Mouse (Mus musculus) heart, postnatal 0 days (tissue): ENCODE data around the gene Dusp12. TPM values are rescaled to one million over a fixed set of nuclear protein-coding genes. Genes with fewer than 3 reads are reported as not detected.

Source experiments
- ATAC-seq: fragments of 200-750 bp; cut with Nextera tagmentation; 2 replicates; pipeline ENCODE4 v1.8.0; 2017; ENCODE audit warnings: low read depth, moderate number of reproducible peaks, moderate library complexity; ENCODE audit not compliant: insufficient read depth
- DNase-seq: peaks from one replicate; pipeline ENCODE4 v3.0.0-alpha.2; 2016; ENCODE audit warnings: low spot score
- H3K27ac ChIP-seq: fragments of 300-500 bp; sonication (generic); 2 replicates; pipeline ENCODE4 v1.5.1; 2014; ENCODE audit warnings: low read depth, mild to moderate bottlenecking
- H3K27me3 ChIP-seq: fragments of 300-500 bp; sonication (generic); 2 replicates; pipeline ENCODE4 v1.6.1; 2014; ENCODE audit warnings: low read length, mixed read lengths; ENCODE audit not compliant: control insufficient read depth, insufficient read depth
- H3K36me3 ChIP-seq: fragments of 300-500 bp; sonication (generic); replicated peaks from 2 replicates; pipeline ENCODE4 v1.6.1; 2014; ENCODE audit warnings: low read length, mixed read lengths; ENCODE audit not compliant: control insufficient read depth, insufficient read depth
- H3K4me1 ChIP-seq: fragments of 300-500 bp; sonication (generic); 2 replicates; pipeline ENCODE4 v1.6.1; 2014; ENCODE audit warnings: antibody characterized with exemption; ENCODE audit not compliant: control insufficient read depth, insufficient read depth
- H3K4me2 ChIP-seq: fragments of 300-500 bp; sonication (generic); 2 replicates; pipeline ENCODE4 v1.6.1; 2014; ENCODE audit warnings: low read depth, mild to moderate bottlenecking, low read length, moderate library complexity
- H3K4me3 ChIP-seq: fragments of 300-500 bp; sonication (generic); 2 replicates; pipeline ENCODE4 v1.5.1; 2014; ENCODE audit warnings: low read depth, low read length
- H3K9ac ChIP-seq: fragments of 300-500 bp; sonication (generic); replicated peaks from 2 replicates; pipeline ENCODE4 v1.6.1; 2014; ENCODE audit warnings: low read depth, low read length, mixed read lengths
- H3K9me3 ChIP-seq: fragments of 300-500 bp; sonication (generic); replicated peaks from 2 replicates; pipeline ENCODE4 v1.6.1; 2016; ENCODE audit warnings: low read length; ENCODE audit not compliant: control insufficient read depth
- CTCF ChIP-seq: IDR thresholded peaks from 2 replicates; pipeline ENCODE4 v1.5.1; 2016; ENCODE audit warnings: antibody characterized with exemption, control low read depth, low read depth
- EP300 ChIP-seq: IDR thresholded peaks from 2 replicates; pipeline ENCODE4 v1.6.1; 2016; ENCODE audit warnings: antibody characterized with exemption, low read depth
- WGBS: fragments of 180-500 bp; shearing (Covaris S2); extraction: QIAGEN DNeasy Blood & Tissue Kit; methylation state at CpG from one replicate; pipeline ENCODE4 v1.1.7; 2014; 5-methylcytosine and 5-hydroxymethylcytosine counted together
- polyA plus RNA-seq: library from polyadenylated mRNA; unstranded; fragments of >200 nt; fragmentation: Nextera tagmentation; extraction: Ambion mirVana; gene quantifications from 2 replicates; pipeline ENCODE4 v1.2.1, GENCODE M21; 2015
- total RNA-seq: library from RNA; depleted of rRNA; stranded (reverse); fragments of >200 nt; gene quantifications from 2 replicates; pipeline ENCODE4 v1.2.3, GENCODE M21; 2014; ENCODE audit warnings: low replicate concordance

Dusp12 gene
- total and polyA plus RNA-seq, 2 experiments from 2014 or later, result 15.6 to 21.7 TPM

DNA sequence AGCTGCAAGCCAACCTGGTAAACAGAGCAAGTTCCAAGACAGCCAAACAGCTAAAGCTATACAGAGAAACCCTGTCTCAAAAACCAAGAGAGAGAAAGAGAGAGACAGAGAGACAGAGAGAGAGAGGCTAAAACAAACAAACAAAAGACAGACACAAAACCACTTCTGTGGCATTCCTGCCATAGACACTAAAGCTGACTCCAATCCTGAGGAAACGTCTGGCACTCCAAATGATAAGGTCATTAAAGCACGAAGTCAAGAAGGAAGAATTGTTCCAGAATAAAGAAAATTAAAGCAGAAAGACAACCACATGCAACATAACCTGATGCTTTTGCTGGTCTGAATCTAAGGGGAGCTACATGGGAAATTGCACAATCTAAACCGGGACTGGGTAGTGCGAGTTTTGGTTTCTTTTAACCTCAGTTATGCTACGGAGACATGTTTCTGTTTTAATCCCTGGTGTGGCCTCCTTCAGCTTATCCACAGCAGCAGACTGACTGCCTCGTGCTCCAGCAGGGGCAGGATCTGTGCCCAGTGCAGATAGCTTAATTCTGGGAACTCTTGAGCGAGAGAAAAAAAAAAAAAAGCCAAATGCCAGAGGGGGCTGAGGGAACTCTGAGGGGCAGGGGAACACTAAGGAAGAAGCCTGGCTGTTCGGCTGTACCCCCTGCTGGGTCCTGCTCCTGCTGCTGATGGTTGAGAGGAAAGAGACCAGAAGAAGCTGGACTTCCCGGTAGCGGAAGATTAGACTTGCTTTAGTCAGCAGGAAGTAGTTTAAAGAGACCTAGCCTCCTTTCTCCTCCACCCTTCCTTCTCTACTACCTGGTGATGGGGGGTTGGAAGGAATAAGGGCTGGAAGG, 39.7 kb downstream of the Dusp12 start:
- peak; percentile 83 for ATAC-seq
- no peaks in the 10 kb centered on the region for H3K9me3 ChIP-seq
- TF ChIP-seq CTCF, result no peak
- TF ChIP-seq EP300, result peak; percentile 88
- peak overlapping the region; percentile 83 for H3K27ac ChIP-seq
- H3K4me3 ChIP-seq, result peak overlapping the region; percentile 8; the same call in 1 of the 2 replicates
- H3K4me1 ChIP-seq, result peaks cover 15% of the 10 kb centered on the region; the same call in 1 of the 2 replicates
- WGBS, result 12% methylated on average over 10 of the region's 10 CpGs
- peak; percentile 58 for DNase-seq
- no peaks in the 10 kb centered on the region for H3K27me3 ChIP-seq
- H3K4me2 ChIP-seq, result peak overlapping the region; percentile 46
- peaks cover 23% of the 10 kb centered on the region for H3K36me3 ChIP-seq
- peak overlapping the region; percentile 13; the same call in 1 of the 2 replicates for H3K9ac ChIP-seq

DNA sequence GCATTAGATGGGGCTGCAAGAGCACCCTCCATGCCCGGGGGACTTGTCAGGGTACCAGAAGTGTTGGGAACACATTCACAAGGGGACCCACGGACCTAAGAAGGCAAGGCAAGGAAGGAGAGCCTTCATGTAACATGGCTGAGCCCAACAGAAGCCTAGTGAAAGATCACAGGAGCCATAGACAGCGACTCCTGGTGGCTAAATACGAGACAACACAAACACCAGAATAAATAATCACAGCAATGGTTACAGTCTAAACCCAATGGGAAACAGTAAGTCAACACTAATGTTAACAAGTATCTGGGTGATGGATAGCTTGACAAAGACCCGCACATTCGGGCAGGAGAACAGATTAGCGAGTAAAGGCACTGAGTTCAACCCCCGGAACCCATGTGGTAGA, 41.0 kb downstream of the Dusp12 start:
- H3K27ac ChIP-seq, result no peak overlapping the region
- peaks cover 15% of the 10 kb centered on the region; the same call in 1 of the 2 replicates for H3K4me1 ChIP-seq
- 70% methylated on average over 8 of the region's 8 CpGs for whole genome bisulfite sequencing
- no peak overlapping the region for H3K9ac ChIP-seq
- H3K27me3 ChIP-seq, result no peaks in the 10 kb centered on the region
- no peaks in the 10 kb centered on the region for H3K9me3 ChIP-seq
- DNase-seq (peak; percentile 58), ATAC-seq (no peak)
- peaks cover 19% of the 10 kb centered on the region for H3K36me3 ChIP-seq
- H3K4me3 ChIP-seq, result no peak overlapping the region
- H3K4me2 ChIP-seq, result no peak overlapping the region
- TF ChIP-seq EP300, result no peak
- peak; percentile 73 for TF ChIP-seq CTCF

DNA sequence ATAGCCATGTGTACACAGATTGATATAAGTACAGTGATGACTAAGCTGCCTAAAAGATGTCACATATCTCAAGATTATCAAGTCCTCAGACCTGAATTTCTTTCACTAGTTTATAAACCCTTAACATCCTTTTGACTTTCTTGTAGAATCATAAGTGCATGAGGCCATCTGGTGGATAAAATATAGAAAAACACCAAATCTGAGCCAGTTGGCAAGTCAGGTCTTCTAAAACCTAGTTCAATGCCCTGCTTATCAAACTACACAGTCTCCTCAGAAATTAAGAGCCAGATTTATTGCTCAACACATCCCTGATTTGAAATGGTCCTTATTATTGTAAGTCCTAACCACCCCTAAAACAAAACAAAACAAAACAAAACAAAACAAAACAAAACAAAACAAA, 45.7 kb downstream of the Dusp12 start:
- peaks cover 30% of the 10 kb centered on the region for H3K36me3 ChIP-seq

DNA sequence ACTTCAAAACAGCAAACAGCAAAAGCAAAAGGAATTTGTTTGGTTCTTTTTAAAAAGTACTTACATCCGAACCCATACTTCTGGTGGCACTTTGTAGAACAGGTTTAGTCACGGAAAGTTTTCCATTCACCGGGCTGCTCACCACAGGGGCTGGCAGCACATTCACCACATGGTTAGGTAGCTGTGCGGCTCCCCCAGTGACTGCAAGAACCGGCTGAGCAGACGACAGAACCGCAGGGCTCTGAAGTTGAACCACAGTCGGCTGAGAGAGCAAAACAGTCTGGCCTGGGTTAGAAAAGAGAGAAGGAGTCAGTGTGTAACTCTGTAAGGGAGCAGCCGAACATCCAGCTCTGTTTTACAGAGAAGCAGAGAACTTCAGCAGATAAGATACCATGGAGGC, 50.6 kb downstream of the Dusp12 start:
- DNase-seq (no peak), ATAC-seq (no peak)
- TF ChIP-seq CTCF (no peak), EP300 (no peak)
- Histone ChIP-seq H3K36me3 (peaks cover 32% of the 10 kb centered on the region), H3K27ac (no peak overlapping the region), H3K9ac (no peak overlapping the region), H3K27me3 (no peaks in the 10 kb centered on the region), H3K4me3 (no peak overlapping the region), H3K9me3 (no peaks in the 10 kb centered on the region), H3K4me1 (no peaks in the 10 kb centered on the region; the same call in 1 of the 2 replicates), H3K4me2 (no peak overlapping the region)
- 63% methylated on average over 9 of the region's 9 CpGs for WGBS

More for the DNA sequence above, 45.7 kb downstream of the Dusp12 start:
- H3K4me1 ChIP-seq, result peaks cover under 1% of the 10 kb centered on the region; the same call in 1 of the 2 replicates
- no peaks in the 10 kb centered on the region for H3K9me3 ChIP-seq
- H3K9ac ChIP-seq, result no peak overlapping the region
- H3K27me3 ChIP-seq, result no peaks in the 10 kb centered on the region
- H3K4me3 ChIP-seq, result no peak overlapping the region
- no peak for TF ChIP-seq EP300
- peak; percentile 56 for TF ChIP-seq CTCF
- H3K27ac ChIP-seq, result no peak overlapping the region
- ATAC-seq (no peak), DNase-seq (peak; percentile 60)
- no peak overlapping the region for H3K4me2 ChIP-seq

DNA sequence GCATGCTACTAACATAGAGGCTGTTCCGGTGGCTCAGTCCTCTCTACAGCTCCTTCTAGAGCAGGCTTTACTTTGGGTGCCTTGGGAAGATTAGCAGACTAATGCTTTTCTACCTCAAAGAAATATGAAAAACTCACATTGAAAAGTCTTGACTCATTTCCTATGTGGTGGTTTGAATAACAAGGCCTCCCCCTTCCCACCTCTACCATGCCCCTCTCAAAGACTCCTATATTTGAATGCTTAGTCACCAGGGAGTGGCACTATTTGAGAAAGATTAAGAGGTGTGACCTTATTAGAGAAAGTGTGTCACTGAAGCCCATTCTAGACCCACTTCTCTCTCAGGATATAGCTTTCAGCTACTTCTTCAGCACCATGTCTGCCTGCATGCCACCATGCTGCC, 55.6 kb downstream of the Dusp12 start:
- H3K4me1 ChIP-seq, result no peaks in the 10 kb centered on the region; the same call in 1 of the 2 replicates
- 100% methylated on average over 1 of the region's 1 CpGs for WGBS
- no peak for DNase-seq
- no peak overlapping the region for H3K9ac ChIP-seq
- no peak overlapping the region for H3K27ac ChIP-seq
- H3K36me3 ChIP-seq, result peaks cover 20% of the 10 kb centered on the region
- no peaks in the 10 kb centered on the region for H3K27me3 ChIP-seq
- no peak for ATAC-seq
- no peak overlapping the region for H3K4me3 ChIP-seq
- no peaks in the 10 kb centered on the region for H3K9me3 ChIP-seq
- no peak overlapping the region for H3K4me2 ChIP-seq
- TF ChIP-seq EP300 (no peak), CTCF (no peak)
